Mouse (Mus musculus) heart, embryonic 16.5 days (tissue): ENCODE results near the gene Rhof. TPM values are rescaled to one million over a fixed set of nuclear protein-coding genes. Genes with fewer than 3 reads are reported as not detected.

Experiments used
- ATAC-seq: fragments of 200-750 bp; cut with Nextera tagmentation; replicated peaks from 2 replicates; pipeline ENCODE4 v1.8.0; 2017; ENCODE audit warnings: moderate number of reproducible peaks; ENCODE audit not compliant: insufficient read depth, low FRiP score; ENCODE audit errors: extremely low read depth
- H3K27ac ChIP-seq: fragments of 300-500 bp; sonication (generic); 2 replicates; pipeline ENCODE4 v1.5.1; 2014; ENCODE audit warnings: mild to moderate bottlenecking, low read length, control low read depth, moderate library complexity
- H3K27me3 ChIP-seq: fragments of 300-500 bp; sonication (generic); 2 replicates; pipeline ENCODE4 v1.6.1; 2014; ENCODE audit warnings: low read length, mixed read lengths; ENCODE audit not compliant: control insufficient read depth, insufficient read depth
- H3K36me3 ChIP-seq: fragments of 300-500 bp; sonication (generic); 2 replicates; pipeline ENCODE4 v1.6.1; 2014; ENCODE audit not compliant: control insufficient read depth, insufficient read depth
- H3K4me1 ChIP-seq: fragments of 300-500 bp; sonication (generic); 2 replicates; pipeline ENCODE4 v1.6.1; 2014; ENCODE audit warnings: low read length, mixed read lengths; ENCODE audit not compliant: control insufficient read depth, insufficient read depth
- H3K4me2 ChIP-seq: fragments of 300-500 bp; sonication (generic); 2 replicates; pipeline ENCODE4 v1.6.1; 2014; ENCODE audit warnings: low read depth, mild to moderate bottlenecking, control low read depth, low read length
- H3K4me3 ChIP-seq: fragments of 300-500 bp; sonication (generic); 2 replicates; pipeline ENCODE4 v1.5.1; 2014; ENCODE audit warnings: mild to moderate bottlenecking, control low read depth, low read length
- H3K9ac ChIP-seq: fragments of 300-500 bp; sonication (generic); 2 replicates; pipeline ENCODE4 v1.6.1; 2014; ENCODE audit warnings: low read length, control low read depth
- H3K9me3 ChIP-seq: fragments of 300-500 bp; sonication (generic); replicated peaks from 2 replicates; pipeline ENCODE4 v1.6.1; 2016; ENCODE audit warnings: low read length; ENCODE audit not compliant: control insufficient read depth
- WGBS: fragments of 180-500 bp; shearing (Covaris S2); extraction: QIAGEN DNeasy Blood & Tissue Kit; methylation state at CpG from one replicate; pipeline ENCODE4 v1.1.7; 2014; 5-methylcytosine and 5-hydroxymethylcytosine counted together
- polyA plus RNA-seq: library from polyadenylated mRNA; unstranded; fragments of >200 nt; fragmentation: Nextera tagmentation; extraction: Ambion mirVana; gene quantifications from 2 replicates; pipeline ENCODE4 v1.2.1, GENCODE M21; 2015

Rhof gene
- polyA plus RNA-seq, 1 experiment from 2014 or later = 2.4 TPM

- peak; percentile 2; the same call in 1 of the 2 replicates for ATAC-seq
- H3K27ac ChIP-seq = peak overlapping the region; percentile 63
- H3K4me2 ChIP-seq = peak overlapping the region; percentile 57
- H3K4me1 ChIP-seq = peaks cover 24% of the 10 kb centered on the region
- WGBS = 41% methylated on average over 7 of the region's 7 CpGs
- H3K9me3 ChIP-seq = no peaks in the 10 kb centered on the region
- no peaks in the 10 kb centered on the region for H3K27me3 ChIP-seq
- peaks cover 48% of the 10 kb centered on the region for H3K36me3 ChIP-seq
- peak overlapping the region; percentile 38 for H3K4me3 ChIP-seq
- peak overlapping the region; percentile 15; the same call in 1 of the 2 replicates for H3K9ac ChIP-seq
Measured at GRCm38 (mm10) chr5:123151077-123151476, 18.6 kb upstream of the Rhof start.

DNA sequence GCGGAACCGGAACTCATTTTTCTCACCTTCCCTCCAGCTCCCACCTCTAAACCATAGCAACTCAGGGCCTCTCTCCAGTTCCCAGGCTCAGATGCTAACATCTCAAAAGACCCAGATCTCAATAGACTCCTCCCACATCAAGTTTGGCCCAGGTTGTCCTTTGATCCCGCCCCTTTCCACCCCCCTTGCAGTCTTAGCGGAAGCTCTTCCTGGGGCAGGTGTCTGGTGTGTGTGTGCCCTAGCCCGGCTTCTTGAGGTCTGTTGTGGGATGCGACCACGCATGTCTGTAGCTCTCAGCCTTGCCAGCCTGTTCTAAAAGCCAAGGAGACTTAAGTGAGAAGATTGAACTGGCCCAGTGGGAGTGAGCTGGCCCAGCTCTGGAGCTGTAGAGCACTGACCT lies 18.1 kb upstream of the Rhof start:
- peak overlapping the region; percentile 15 for H3K9ac ChIP-seq
- peak overlapping the region; percentile 63 for H3K27ac ChIP-seq
- WGBS = 44% methylated on average over 7 of the region's 7 CpGs

DNA sequence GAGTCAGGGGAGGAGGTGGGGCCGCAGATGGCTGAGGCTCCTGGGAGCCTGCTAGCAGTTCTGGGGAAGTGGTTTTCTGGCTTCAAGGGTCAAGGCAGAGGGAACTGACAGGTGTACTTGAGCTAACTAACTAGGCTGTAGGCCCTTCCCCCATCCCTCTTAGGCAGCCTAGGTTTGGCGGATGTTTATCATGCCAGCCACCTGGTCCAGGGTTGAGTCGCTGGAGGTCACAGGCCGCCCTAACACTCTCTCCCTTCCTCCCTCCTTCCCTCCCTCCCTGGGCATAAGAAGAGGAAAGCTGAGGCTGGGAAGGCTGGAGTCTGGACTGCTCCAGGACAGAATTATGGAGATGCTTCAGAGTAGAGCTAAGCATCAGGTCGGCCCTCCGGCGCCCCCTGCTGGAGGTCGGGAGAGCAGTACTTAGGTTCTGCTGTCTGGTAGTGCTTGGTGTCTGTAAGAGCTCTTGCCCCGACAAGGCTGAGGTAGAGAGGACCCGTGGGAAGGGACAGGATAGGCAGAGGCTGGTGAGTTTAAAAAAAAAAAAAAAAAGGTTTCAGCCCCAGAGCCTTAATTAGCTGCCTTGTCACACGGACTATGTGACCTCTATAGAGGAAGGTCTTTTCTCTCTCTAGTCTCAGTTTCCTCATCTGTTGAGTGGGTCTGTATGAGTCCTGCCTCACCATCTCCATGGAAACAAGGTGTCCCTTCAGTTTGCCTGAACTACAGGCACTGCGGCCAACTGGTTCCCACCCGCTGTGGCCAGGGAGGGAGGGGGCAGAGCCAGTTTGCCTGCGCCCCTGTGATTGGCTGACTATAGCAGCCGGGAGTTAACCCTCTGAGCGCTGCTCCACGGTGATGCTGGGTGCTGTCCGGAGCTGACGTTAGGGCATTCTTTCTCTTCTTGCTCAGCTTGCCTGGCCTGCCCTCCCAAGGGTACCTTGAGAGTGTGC lies 17.2 kb upstream of the Rhof start:
- Histone ChIP-seq H3K9ac (peak overlapping the region; percentile 63), H3K27me3 (no peaks in the 10 kb centered on the region), H3K9me3 (no peaks in the 10 kb centered on the region), H3K36me3 (peaks cover 46% of the 10 kb centered on the region), H3K4me1 (peaks cover 38% of the 10 kb centered on the region), H3K4me3 (peak overlapping the region; percentile 38), H3K4me2 (peak overlapping the region; percentile 57), H3K27ac (peak overlapping the region; percentile 43)
- peak; percentile 75 for ATAC-seq
- 6% methylated on average over 19 of the region's 19 CpGs for WGBS

More for the DNA sequence above, 18.1 kb upstream of the Rhof start:
- Histone ChIP-seq H3K36me3 (peaks cover 48% of the 10 kb centered on the region), H3K9me3 (no peaks in the 10 kb centered on the region), H3K4me3 (peak overlapping the region; percentile 38), H3K4me2 (peak overlapping the region; percentile 57), H3K4me1 (peaks cover 29% of the 10 kb centered on the region), H3K27me3 (no peaks in the 10 kb centered on the region)
- ATAC-seq = peak; percentile 43

- H3K9ac ChIP-seq = no peak overlapping the region
- H3K27ac ChIP-seq = no peak overlapping the region
- H3K4me3 ChIP-seq = no peak overlapping the region
- H3K27me3 ChIP-seq = no peaks in the 10 kb centered on the region
- no peaks in the 10 kb centered on the region for H3K9me3 ChIP-seq
- 82% methylated on average over 25 of the region's 25 CpGs for WGBS
- H3K36me3 ChIP-seq = peaks cover 35% of the 10 kb centered on the region
- H3K4me2 ChIP-seq = no peak overlapping the region
- ATAC-seq = no peak
- H3K4me1 ChIP-seq = peaks cover 47% of the 10 kb centered on the region
Measured at GRCm38 (mm10) chr5:123148073-123148722, 15.7 kb upstream of the Rhof start.

DNA sequence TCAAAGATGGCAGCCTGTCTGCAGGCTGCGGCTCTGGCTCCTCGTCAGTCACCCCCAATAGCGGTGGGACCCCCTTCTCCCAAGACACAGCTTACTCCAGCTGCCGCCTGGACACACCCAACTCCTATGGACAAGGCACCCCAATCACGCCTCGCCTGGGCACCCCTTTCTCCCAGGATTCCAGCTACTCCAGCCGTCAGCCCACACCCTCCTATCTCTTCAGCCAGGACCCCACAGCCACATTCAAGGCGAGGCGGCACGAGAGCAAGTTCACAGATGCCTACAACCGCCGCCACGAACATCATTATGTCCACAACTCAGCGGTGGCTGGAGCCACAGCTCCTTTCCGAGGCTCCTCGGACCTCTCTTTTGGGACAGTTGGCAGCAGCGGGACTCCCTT lies 15.1 kb upstream of the Rhof start:
- H3K4me2 ChIP-seq = no peak overlapping the region
- ATAC-seq = no peak
- no peaks in the 10 kb centered on the region for H3K9me3 ChIP-seq
- H3K4me3 ChIP-seq = no peak overlapping the region
- no peaks in the 10 kb centered on the region for H3K27me3 ChIP-seq
- no peak overlapping the region for H3K9ac ChIP-seq
- H3K36me3 ChIP-seq = peaks cover 29% of the 10 kb centered on the region
- H3K4me1 ChIP-seq = peaks cover 47% of the 10 kb centered on the region
- 78% methylated on average over 17 of the region's 17 CpGs for WGBS
- no peak overlapping the region for H3K27ac ChIP-seq

- Histone ChIP-seq H3K4me1 (peaks cover 45% of the 10 kb centered on the region), H3K27ac (no peak overlapping the region), H3K36me3 (peaks cover 25% of the 10 kb centered on the region), H3K4me3 (no peak overlapping the region), H3K4me2 (no peak overlapping the region), H3K9me3 (no peaks in the 10 kb centered on the region), H3K9ac (no peak overlapping the region), H3K27me3 (no peaks in the 10 kb centered on the region)
- WGBS = 89% methylated on average over 11 of the region's 11 CpGs
- ATAC-seq = no peak
Measured at GRCm38 (mm10) chr5:123146357-123146756, 13.9 kb upstream of the Rhof start.

DNA sequence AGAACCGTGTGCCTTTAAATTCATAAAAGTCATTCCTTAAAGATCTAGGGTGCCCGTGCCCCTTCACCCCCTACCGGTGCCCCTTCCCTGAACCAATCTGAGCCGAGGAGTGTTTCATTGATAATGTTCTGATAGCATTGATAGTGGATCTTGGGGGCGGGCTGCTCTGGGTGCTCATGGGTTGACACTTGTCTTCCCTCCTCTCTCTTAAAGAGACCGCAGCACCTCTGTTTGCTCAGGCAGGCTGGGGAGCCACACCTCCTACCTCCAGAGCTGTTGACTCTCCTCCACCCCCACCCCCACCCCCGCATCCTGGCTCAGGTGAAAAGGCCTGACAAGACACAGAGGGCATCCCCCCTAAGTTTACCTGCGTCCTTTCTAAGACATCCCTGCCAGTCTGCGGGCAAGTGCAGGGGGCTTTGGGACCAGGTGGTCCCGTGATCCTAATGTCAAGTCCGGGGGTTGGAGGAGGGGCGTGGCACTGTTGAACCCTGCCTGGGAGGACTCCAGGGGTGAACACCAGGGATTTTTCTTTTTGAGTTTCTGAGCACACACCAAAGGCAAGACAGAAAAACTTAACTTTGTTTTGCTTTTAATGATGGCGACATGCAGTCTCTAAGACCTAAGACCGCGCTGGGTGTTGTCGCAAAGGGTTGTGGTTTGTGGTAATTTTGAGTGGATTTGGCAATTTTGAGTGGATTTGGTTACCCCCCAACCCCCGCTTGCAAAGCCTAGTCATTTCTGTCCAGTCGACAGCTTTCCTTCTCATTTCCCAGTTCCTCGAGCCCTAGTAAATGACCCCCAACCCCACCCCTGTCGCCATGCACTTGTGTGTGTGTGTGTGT lies 12.5 kb upstream of the Rhof start:
- ATAC-seq = no peak
- Histone ChIP-seq H3K4me1 (peaks cover 31% of the 10 kb centered on the region), H3K4me3 (peak overlapping the region; percentile 78), H3K27me3 (no peaks in the 10 kb centered on the region), H3K9me3 (no peaks in the 10 kb centered on the region), H3K27ac (no peak overlapping the region), H3K9ac (peak overlapping the region; percentile 97), H3K4me2 (peak overlapping the region; percentile 97), H3K36me3 (peaks cover 25% of the 10 kb centered on the region)
- 43% methylated on average over 20 of the region's 20 CpGs for WGBS

GRCm38 (mm10) chr5:123143971-123144745 lies 11.7 kb upstream of the Rhof start:
- H3K4me1 ChIP-seq = peaks cover 29% of the 10 kb centered on the region
- ATAC-seq = no peak
- no peaks in the 10 kb centered on the region for H3K9me3 ChIP-seq
- peak overlapping the region; percentile 97 for H3K4me2 ChIP-seq
- H3K27me3 ChIP-seq = no peaks in the 10 kb centered on the region
- H3K36me3 ChIP-seq = peaks cover 25% of the 10 kb centered on the region
- WGBS = 6% methylated on average over 17 of the region's 17 CpGs
- H3K9ac ChIP-seq = peak overlapping the region; percentile 97
- peak overlapping the region; percentile 100 for H3K27ac ChIP-seq
- H3K4me3 ChIP-seq = peak overlapping the region; percentile 78
